8 mouse cellular contexts compared by ENCODE assay signal in genomic region chr7:110286838-110287475, GRCm38 (mm10).
DNase-seq lines count a peak whose midpoint lies in the region; ATAC-seq and TF ChIP-seq lines count a peak whose summit lies in the region.

No protein-coding gene starts in this region.

- H3K9ac ChIP-seq in heart, embryonic 11.5 days (ENCODE audit: low read depth, low read length), result no peak overlapping the region
- H3K9ac ChIP-seq in kidney, embryonic 14.5 days (ENCODE audit: low read depth, low read length), result no peak overlapping the region
- no peak overlapping the region for H3K9ac ChIP-seq in limb, embryonic 14.5 days (ENCODE audit: low read depth, low read length, severe bottlenecking)
- H3K9ac ChIP-seq in midbrain, postnatal 0 days (replicated peaks; ENCODE audit: low read length, poor library complexity, severe bottlenecking), result no peak overlapping the region

- H3K4me1 ChIP-seq in bone marrow, adult 2 months (ENCODE audit: control insufficient read depth, insufficient read depth, low read length), result no peaks in the 10 kb centered on the region; the same call in none of the 2 replicates
- peaks cover 26% of the 10 kb centered on the region for H3K4me1 ChIP-seq in embryonic fibroblast, embryonic 13.5 days (ENCODE audit: control insufficient read depth, insufficient read depth, low read length)
- H3K4me1 ChIP-seq in heart, embryonic 11.5 days (ENCODE audit: control insufficient read depth, insufficient read depth, low read length), result peaks cover 25% of the 10 kb centered on the region
- peaks cover 5% of the 10 kb centered on the region; the same call in 1 of the 2 replicates for H3K4me1 ChIP-seq in kidney, embryonic 14.5 days (ENCODE audit: control insufficient read depth, insufficient read depth, low read length)
- H3K4me1 ChIP-seq in limb, embryonic 14.5 days (ENCODE audit: control insufficient read depth, insufficient read depth, low read length), result peaks cover 4% of the 10 kb centered on the region; the same call in 1 of the 2 replicates
- no peaks in the 10 kb centered on the region for H3K4me1 ChIP-seq in midbrain, postnatal 0 days (ENCODE audit: insufficient read depth, low read length)
- peaks cover 31% of the 10 kb centered on the region; the same call in 1 of the 2 replicates for H3K4me1 ChIP-seq in spleen, adult 2 months (ENCODE audit: control insufficient read depth, insufficient read depth, insufficient read length)

- TF ChIP-seq CTCF in bone marrow, adult 2 months (IDR thresholded peaks at IDR 0.05; ENCODE audit: control insufficient read depth, insufficient read depth, low read length), result peak; percentile 92
- peak; percentile 92 for TF ChIP-seq CTCF in embryonic fibroblast, embryonic 13.5 days (IDR thresholded peaks at IDR 0.05; ENCODE audit: borderline replicate concordance, insufficient read depth, low read length)
- peak; percentile 93 for TF ChIP-seq CTCF in midbrain, postnatal 0 days (IDR thresholded peaks at IDR 0.05)
- peak; percentile 97 for TF ChIP-seq CTCF in spleen, adult 2 months (IDR thresholded peaks at IDR 0.05; ENCODE audit: extremely low read depth, insufficient read depth, insufficient read length, insufficient replicate concordance)

- 0 out of 2 replicates have a peak overlapping the region, but pooled peaks have one; percentile 14 for H3K4me2 ChIP-seq in heart, embryonic 11.5 days
- H3K4me2 ChIP-seq in kidney, embryonic 14.5 days (replicated peaks; ENCODE audit: low read depth, low read length), result no peak overlapping the region
- no peak overlapping the region for H3K4me2 ChIP-seq in limb, embryonic 14.5 days (replicated peaks; ENCODE audit: low read depth, low read length, severe bottlenecking)
- no peak overlapping the region for H3K4me2 ChIP-seq in midbrain, postnatal 0 days (ENCODE audit: low read depth, low read length, poor library complexity, severe bottlenecking)

- WGBS in bone marrow, adult 2 months, result 15% methylated on average over 12 of the region's 12 CpGs
- WGBS in heart, embryonic 11.5 days (ENCODE audit: insufficient replicate concordance), result 7% methylated on average over 12 of the region's 12 CpGs
- 8% methylated on average over 12 of the region's 12 CpGs for WGBS in kidney, embryonic 14.5 days
- WGBS in limb, embryonic 14.5 days, result 9% methylated on average over 12 of the region's 12 CpGs
- 8% methylated on average over 12 of the region's 12 CpGs for WGBS in midbrain, postnatal 0 days
- WGBS in spleen, adult 2 months, result 17% methylated on average over 12 of the region's 12 CpGs

- peak overlapping the region; percentile 12; the same call in 1 of the 2 replicates for H3K27ac ChIP-seq in bone marrow, adult 2 months (ENCODE audit: control insufficient read depth, insufficient read depth, low read depth, low read length, poor library complexity)
- peak overlapping the region; percentile 93 for H3K27ac ChIP-seq in embryonic fibroblast, embryonic 13.5 days (ENCODE audit: insufficient read depth, low read length)
- peak overlapping the region; percentile 78 for H3K27ac ChIP-seq in heart, embryonic 11.5 days (ENCODE audit: low read depth, low read length)
- no peak overlapping the region for H3K27ac ChIP-seq in kidney, embryonic 14.5 days (ENCODE audit: low read depth, low read length)
- H3K27ac ChIP-seq in limb, embryonic 14.5 days (replicated peaks; ENCODE audit: low read depth, low read length), result no peak overlapping the region
- H3K27ac ChIP-seq in midbrain, postnatal 0 days (ENCODE audit: low read depth, low read length), result no peak overlapping the region
- peak overlapping the region; percentile 79 for H3K27ac ChIP-seq in spleen, adult 2 months (ENCODE audit: insufficient read depth, low read length)

- H3K9me3 ChIP-seq in heart, embryonic 11.5 days (replicated peaks; ENCODE audit: control insufficient read depth, low read length), result no peaks in the 10 kb centered on the region
- no peaks in the 10 kb centered on the region for H3K9me3 ChIP-seq in kidney, embryonic 14.5 days (ENCODE audit: control insufficient read depth, low read length)
- no peaks in the 10 kb centered on the region for H3K9me3 ChIP-seq in limb, embryonic 14.5 days (ENCODE audit: control insufficient read depth, low read length)
- H3K9me3 ChIP-seq in midbrain, postnatal 0 days (ENCODE audit: low read length), result no peaks in the 10 kb centered on the region

- H3K4me3 ChIP-seq in bone marrow, adult 2 months (replicated peaks; ENCODE audit: control insufficient read depth, low read depth, low read length), result no peak overlapping the region
- no peak overlapping the region for H3K4me3 ChIP-seq in embryonic fibroblast, embryonic 13.5 days (ENCODE audit: insufficient read depth, low read length)
- H3K4me3 ChIP-seq in heart, embryonic 11.5 days (ENCODE audit: low read depth, low read length), result no peak overlapping the region
- no peak overlapping the region for H3K4me3 ChIP-seq in kidney, embryonic 14.5 days (ENCODE audit: low read length)
- H3K4me3 ChIP-seq in limb, embryonic 14.5 days (replicated peaks; ENCODE audit: low read length), result no peak overlapping the region
- H3K4me3 ChIP-seq in midbrain, postnatal 0 days (ENCODE audit: low read depth, low read length), result no peak overlapping the region
- no peak overlapping the region for H3K4me3 ChIP-seq in spleen, adult 2 months (ENCODE audit: extremely low read depth, insufficient read depth, insufficient read length)

- no peak for TF ChIP-seq POLR2A in bone marrow, adult 2 months (IDR thresholded peaks at IDR 0.05; ENCODE audit: borderline replicate concordance, control insufficient read depth, low read depth, low read length)
- TF ChIP-seq POLR2A in embryonic fibroblast, embryonic 13.5 days (IDR thresholded peaks at IDR 0.05; ENCODE audit: low read depth, low read length), result no peak
- TF ChIP-seq POLR2A in limb, embryonic 14.5 days (IDR thresholded peaks at IDR 0.05; ENCODE audit: borderline replicate concordance, extremely low read depth, insufficient read depth, insufficient read length), result no peak
- no peak for TF ChIP-seq POLR2A in spleen, adult 2 months (IDR thresholded peaks at IDR 0.05; ENCODE audit: low read depth, low read length)

- peak; percentile 92 for DNase-seq in A20 (ENCODE audit: low read depth, low spot score)
- peak; percentile 75 for DNase-seq in limb, embryonic 14.5 days (ENCODE audit: low spot score)
- DNase-seq in midbrain, postnatal 0 days (ENCODE audit: low spot score), result peak; percentile 79
- peak; percentile 37 to 69 for DNase-seq in spleen, adult 2 months (ENCODE audit: low read depth in 1 of 2, low spot score in 2 of 2)

- H3K27me3 ChIP-seq in heart, embryonic 11.5 days (ENCODE audit: control insufficient read depth, insufficient read depth, low read length), result 0 out of 2 replicates have a peak, but pooled peaks cover 2% of the 10 kb centered on the region
- no peaks in the 10 kb centered on the region for H3K27me3 ChIP-seq in kidney, embryonic 14.5 days (ENCODE audit: control insufficient read depth, insufficient read depth, low read length)
- no peaks in the 10 kb centered on the region for H3K27me3 ChIP-seq in limb, embryonic 14.5 days (ENCODE audit: control insufficient read depth, insufficient read depth, low read length)
- H3K27me3 ChIP-seq in midbrain, postnatal 0 days (ENCODE audit: insufficient read depth, low read length), result no peaks in the 10 kb centered on the region
- no peaks in the 10 kb centered on the region for H3K27me3 ChIP-seq in spleen, adult 2 months (ENCODE audit: control insufficient read depth, insufficient read depth, low read length)

- no peaks in the 10 kb centered on the region for H3K36me3 ChIP-seq in heart, embryonic 11.5 days (ENCODE audit: control insufficient read depth, insufficient read depth, low read length)
- peaks cover 5% of the 10 kb centered on the region; the same call in 1 of the 2 replicates for H3K36me3 ChIP-seq in kidney, embryonic 14.5 days (ENCODE audit: control insufficient read depth, insufficient read depth, low read length)
- H3K36me3 ChIP-seq in limb, embryonic 14.5 days (ENCODE audit: control insufficient read depth, insufficient read depth, low read length), result peaks cover 10% of the 10 kb centered on the region
- H3K36me3 ChIP-seq in midbrain, postnatal 0 days (ENCODE audit: insufficient read depth, low read length), result no peaks in the 10 kb centered on the region
- H3K36me3 ChIP-seq in spleen, adult 2 months (ENCODE audit: control insufficient read depth, insufficient read depth, low read length), result 0 out of 2 replicates have a peak, but pooled peaks cover 7% of the 10 kb centered on the region

- ATAC-seq in heart, embryonic 11.5 days (replicated peaks; ENCODE audit: insufficient number of reproducible peaks, low FRiP score, low TSS enrichment), result peak; percentile 62
- peak; percentile 74 for ATAC-seq in kidney, embryonic 14.5 days (ENCODE audit: low FRiP score, low TSS enrichment)
- peak; percentile 77 for ATAC-seq in limb, embryonic 14.5 days (ENCODE audit: low FRiP score, low read depth)
- peak; percentile 83 for ATAC-seq in midbrain, postnatal 0 days (ENCODE audit: low FRiP score)

Comparison
In these comparisons a context has a peak if more than half of its experiments do, and no peak if none do; other contexts are left out.
1. H3K27ac ChIP-seq: peak in bone marrow, adult 2 months (single experiment), embryonic fibroblast, embryonic 13.5 days (single experiment), heart, embryonic 11.5 days (single experiment) and spleen, adult 2 months (single experiment); none in kidney, embryonic 14.5 days (single experiment), limb, embryonic 14.5 days (single experiment) and midbrain, postnatal 0 days (single experiment).
2. Peak in every context shown above with its lines, with median percentiles within 50 percentile points of each other: DNase-seq, CTCF ChIP-seq and ATAC-seq.